Mouse (Mus musculus) hindbrain, embryonic 13.5 days (tissue): Measurements from ENCODE around the gene Stambp. TPM values are rescaled to one million over a fixed set of nuclear protein-coding genes. Genes with fewer than 3 reads are reported as not detected.

Experiments
- ATAC-seq: fragments of 200-750 bp; cut with Nextera tagmentation; 2 replicates; pipeline ENCODE4 v1.8.0; 2017; ENCODE audit warnings: moderate TSS enrichment; ENCODE audit not compliant: low FRiP score
- H3K27ac ChIP-seq: fragments of 300-500 bp; sonication (generic); 2 replicates; pipeline ENCODE4 v1.5.1; 2015; ENCODE audit warnings: inconsistent platforms, mild to moderate bottlenecking, moderate library complexity
- H3K27me3 ChIP-seq: fragments of 300-500 bp; sonication (generic); 2 replicates; pipeline ENCODE4 v1.6.1; 2015; ENCODE audit warnings: mild to moderate bottlenecking, inconsistent platforms
- H3K36me3 ChIP-seq: fragments of 300-500 bp; sonication (generic); 2 replicates; pipeline ENCODE4 v1.6.1; 2015; ENCODE audit warnings: mild to moderate bottlenecking, inconsistent platforms
- H3K4me1 ChIP-seq: fragments of 300-500 bp; sonication (generic); replicated peaks from 2 replicates; pipeline ENCODE4 v1.6.1; 2015; ENCODE audit warnings: inconsistent platforms
- H3K4me2 ChIP-seq: fragments of 300-500 bp; sonication (generic); 2 replicates; pipeline ENCODE4 v1.6.1; 2015; ENCODE audit warnings: inconsistent platforms, mild to moderate bottlenecking, moderate library complexity
- H3K4me3 ChIP-seq: fragments of 300-500 bp; sonication (generic); 2 replicates; pipeline ENCODE4 v1.5.1; 2015; ENCODE audit warnings: mild to moderate bottlenecking, inconsistent platforms
- H3K9ac ChIP-seq: fragments of 300-500 bp; sonication (generic); 2 replicates; pipeline ENCODE4 v1.6.1; 2015; ENCODE audit warnings: mild to moderate bottlenecking, inconsistent platforms
- H3K9me3 ChIP-seq: fragments of 300-500 bp; sonication (generic); 2 replicates; pipeline ENCODE4 v1.6.1; 2016; ENCODE audit warnings: inconsistent platforms
- WGBS: fragments of 180-500 bp; shearing (Covaris S2); methylation state at CpG from one replicate; pipeline ENCODE4 v1.1.7; 2015; 5-methylcytosine and 5-hydroxymethylcytosine counted together
- polyA plus RNA-seq: library from polyadenylated mRNA; unstranded; fragments of >200 nt; fragmentation: Nextera tagmentation; extraction: Ambion mirVana; gene quantifications from 2 replicates; pipeline ENCODE4 v1.2.1, GENCODE M21; 2015

Gene Stambp
- polyA plus RNA-seq, 1 experiment from 2014 or later, result 50.1 TPM

DNA sequence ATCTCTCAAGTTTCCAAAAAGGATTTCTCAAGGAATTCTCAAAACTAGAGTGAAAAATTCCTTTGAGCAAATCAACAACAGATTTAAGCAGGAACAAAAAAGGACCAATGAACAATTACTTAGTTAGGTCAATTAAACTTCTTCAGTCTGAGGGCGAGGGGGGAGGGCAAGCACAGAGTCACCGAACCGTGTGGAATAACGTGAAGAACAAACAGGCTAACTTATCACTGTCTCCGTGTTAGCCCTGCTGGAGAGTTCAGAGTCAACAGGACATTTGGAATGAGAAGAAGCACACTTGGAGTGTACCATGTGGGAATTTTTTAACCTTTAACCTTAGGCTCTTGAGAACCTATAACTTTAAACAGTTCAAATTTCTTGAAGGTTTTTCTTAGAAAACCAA is 24.2 kb downstream of the Stambp start:
- H3K36me3 ChIP-seq, result peaks cover 60% of the 10 kb centered on the region
- no peaks in the 10 kb centered on the region for H3K27me3 ChIP-seq
- WGBS, result 37% methylated on average over 5 of the region's 5 CpGs
- no peak overlapping the region for H3K4me2 ChIP-seq
- no peaks in the 10 kb centered on the region for H3K9me3 ChIP-seq
- no peak for ATAC-seq
- no peak overlapping the region for H3K9ac ChIP-seq
- H3K4me3 ChIP-seq, result no peak overlapping the region
- no peaks in the 10 kb centered on the region for H3K4me1 ChIP-seq
- no peak overlapping the region for H3K27ac ChIP-seq

DNA sequence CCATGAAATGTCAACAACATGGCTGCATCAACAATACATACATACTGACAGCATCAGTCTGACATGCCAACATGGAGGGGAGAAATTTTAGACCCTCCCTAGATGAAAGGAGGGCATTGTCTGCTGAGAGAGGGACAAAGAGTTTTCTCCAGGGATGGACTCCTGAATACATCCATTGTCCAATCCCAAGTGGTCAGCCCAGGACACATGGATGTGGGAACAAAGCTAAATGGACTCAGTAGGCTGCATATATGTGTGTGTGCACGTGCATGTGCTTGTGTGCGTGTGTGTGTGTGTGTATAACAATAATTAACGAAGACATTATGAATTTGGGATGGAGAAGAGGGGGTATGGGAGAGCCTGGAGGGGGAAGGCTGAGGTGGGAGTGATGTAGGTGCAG is 26.8 kb downstream of the Stambp start:
- 87% methylated on average over 3 of the region's 3 CpGs for WGBS
- no peaks in the 10 kb centered on the region for H3K27me3 ChIP-seq

DNA sequence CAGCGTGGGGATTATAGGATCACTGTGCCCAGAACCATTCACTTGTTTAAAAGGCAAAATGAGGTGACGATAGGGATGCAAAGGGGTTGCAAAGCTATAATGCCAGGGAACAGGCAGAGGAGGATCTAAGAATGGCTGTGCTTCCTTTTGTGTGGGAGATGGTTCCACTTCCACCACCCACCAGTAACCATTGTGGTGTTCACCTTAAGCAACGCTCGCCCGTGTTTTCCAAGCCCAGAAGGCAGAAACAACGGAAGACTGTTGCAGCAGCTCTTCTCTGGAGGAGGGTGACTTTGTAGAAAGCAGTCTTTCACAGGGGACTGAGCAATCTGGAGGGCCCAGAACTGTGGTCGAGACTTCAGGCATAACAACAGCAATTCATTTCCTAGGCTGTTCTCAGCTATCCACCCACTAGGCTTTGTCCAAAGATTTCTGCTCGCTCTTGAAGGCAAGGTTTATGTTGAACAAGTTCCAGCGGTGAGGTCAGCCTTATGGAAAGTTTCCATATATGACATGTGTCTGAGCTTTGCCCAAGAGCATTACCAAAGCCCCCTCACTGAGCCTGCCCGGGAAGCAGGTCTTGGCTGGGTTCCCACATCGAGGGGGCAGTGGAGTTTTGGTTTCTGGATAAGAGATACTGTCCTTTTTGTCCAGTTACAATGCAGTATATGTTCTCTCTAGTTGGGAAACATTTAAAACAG is 30.6 kb downstream of the Stambp start:
- H3K9ac ChIP-seq, result no peak overlapping the region
- 77% methylated on average over 11 of the region's 11 CpGs for WGBS
- no peaks in the 10 kb centered on the region for H3K9me3 ChIP-seq
- H3K4me2 ChIP-seq, result no peak overlapping the region
- H3K4me3 ChIP-seq, result no peak overlapping the region
- no peak for ATAC-seq
- no peaks in the 10 kb centered on the region for H3K27me3 ChIP-seq
- H3K27ac ChIP-seq, result no peak overlapping the region
- H3K36me3 ChIP-seq, result peaks cover 49% of the 10 kb centered on the region
- 0 out of 2 replicates have a peak, but pooled peaks cover 7% of the 10 kb centered on the region for H3K4me1 ChIP-seq

More for the DNA sequence above, 26.8 kb downstream of the Stambp start:
- ATAC-seq, result no peak
- no peak overlapping the region for H3K9ac ChIP-seq
- H3K27ac ChIP-seq, result no peak overlapping the region
- no peaks in the 10 kb centered on the region for H3K4me1 ChIP-seq
- H3K36me3 ChIP-seq, result peaks cover 62% of the 10 kb centered on the region
- H3K9me3 ChIP-seq, result no peaks in the 10 kb centered on the region
- H3K4me2 ChIP-seq, result no peak overlapping the region
- no peak overlapping the region for H3K4me3 ChIP-seq

DNA sequence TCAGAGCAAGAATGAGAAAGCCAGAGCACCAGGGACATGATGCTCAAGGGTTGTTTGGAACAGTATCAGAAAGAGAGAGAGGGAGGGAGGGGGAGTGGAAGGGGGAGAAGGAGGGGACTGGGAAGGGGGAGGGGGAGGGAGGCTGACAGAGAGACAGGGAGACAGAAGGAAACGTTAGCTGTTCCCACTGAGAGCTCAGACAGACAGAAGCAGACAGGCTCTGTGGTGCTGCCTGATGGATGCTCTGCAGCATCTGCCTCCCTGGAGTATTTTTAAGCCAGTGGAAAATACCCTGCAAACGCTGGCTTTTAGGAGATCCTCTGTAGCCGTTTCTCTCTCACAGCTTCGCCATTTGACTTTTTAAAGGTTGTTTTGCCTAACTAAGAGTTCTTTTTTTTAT is 32.5 kb downstream of the Stambp start:
- 33% methylated on average over 4 of the region's 4 CpGs for WGBS
- Histone ChIP-seq H3K9me3 (no peaks in the 10 kb centered on the region), H3K36me3 (peaks cover 30% of the 10 kb centered on the region), H3K4me3 (no peak overlapping the region), H3K27ac (no peak overlapping the region), H3K4me1 (0 out of 2 replicates have a peak, but pooled peaks cover 7% of the 10 kb centered on the region), H3K9ac (no peak overlapping the region), H3K27me3 (no peaks in the 10 kb centered on the region), H3K4me2 (no peak overlapping the region)
- no peak for ATAC-seq

DNA sequence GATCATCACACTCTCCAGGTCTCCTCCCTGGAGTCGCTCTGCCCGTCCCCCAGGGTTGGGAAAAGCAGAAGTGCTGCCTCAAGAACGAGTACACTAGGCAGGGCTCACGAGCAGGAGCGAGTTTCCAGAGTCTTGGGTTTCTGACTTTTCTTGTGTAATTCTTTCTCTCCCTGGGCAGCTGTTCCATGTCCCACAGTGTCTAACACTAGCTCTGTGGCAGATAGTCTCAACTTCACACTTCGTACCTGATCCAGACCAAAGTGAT is 35.8 kb downstream of the Stambp start:
- no peak overlapping the region for H3K27ac ChIP-seq
- 0 out of 2 replicates have a peak, but pooled peaks cover 7% of the 10 kb centered on the region for H3K4me1 ChIP-seq
- 65% methylated on average over 6 of the region's 6 CpGs for WGBS

DNA sequence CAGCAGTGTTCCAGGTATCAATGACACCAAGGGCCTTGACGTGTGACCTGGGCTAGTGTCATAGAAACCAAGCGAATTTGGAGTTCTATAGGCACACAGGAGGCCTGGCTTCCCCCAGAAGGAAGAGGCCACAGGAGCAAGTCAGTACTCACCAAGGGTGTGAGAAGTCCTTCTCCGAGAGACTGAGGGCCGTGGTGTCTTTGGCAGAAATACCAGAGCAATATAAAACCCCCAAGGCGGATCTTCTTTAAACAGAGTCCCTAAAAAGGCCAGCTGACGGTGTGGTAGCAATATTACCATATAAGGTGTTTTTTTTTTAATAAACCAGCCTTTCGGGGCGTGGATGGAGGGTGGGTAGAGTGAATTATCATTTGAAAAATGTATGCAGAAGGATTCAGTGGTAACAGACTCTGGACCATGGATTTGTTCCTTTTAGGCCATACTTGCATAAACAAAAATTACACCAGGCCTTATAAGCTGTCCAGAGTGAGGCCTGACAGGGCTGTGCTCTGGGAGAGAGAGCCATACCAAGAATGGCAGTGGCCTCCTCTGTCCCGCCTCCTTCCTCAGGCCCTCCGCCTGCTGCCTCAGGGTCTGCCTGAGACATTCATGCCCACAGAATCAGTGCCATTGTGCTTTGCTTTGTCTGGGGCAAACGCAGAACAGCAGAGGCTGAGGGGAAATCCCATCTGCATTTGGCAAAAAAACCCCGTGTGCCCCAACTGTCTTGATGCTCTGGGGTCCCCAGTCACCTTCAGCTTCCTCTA is 36.3 kb downstream of the Stambp start, which contains the start of gene Actg2:
TSS of gene Actg2 (minus strand) at position 238 of the 767 bp plus-strand sequence.
- Histone ChIP-seq H3K9ac (no peak within 1 kb of the TSS), H3K4me3 (no peak within 1 kb of the TSS), H3K36me3 (peaks cover under 1% of the 10 kb centered on the region; the same call in 1 of the 2 replicates), H3K27me3 (peaks cover 3% of the 10 kb centered on the region; the same call in 1 of the 2 replicates), H3K9me3 (no peaks in the 10 kb centered on the region), H3K4me2 (no peak within 1 kb of the TSS), H3K4me1 (0 out of 2 replicates have a peak, but pooled peaks cover 7% of the 10 kb centered on the region), H3K27ac (no peak within 1 kb of the TSS)
- 64% methylated on average over 12 of the region's 12 CpGs for WGBS
- ATAC-seq, result no peak

More for the DNA sequence above, 35.8 kb downstream of the Stambp start:
- peaks cover 3% of the 10 kb centered on the region; the same call in 1 of the 2 replicates for H3K27me3 ChIP-seq
- ATAC-seq, result no peak
- H3K9me3 ChIP-seq, result no peaks in the 10 kb centered on the region
- peaks cover 6% of the 10 kb centered on the region for H3K36me3 ChIP-seq
- H3K4me3 ChIP-seq, result no peak overlapping the region
- H3K9ac ChIP-seq, result no peak overlapping the region
- H3K4me2 ChIP-seq, result no peak overlapping the region

DNA sequence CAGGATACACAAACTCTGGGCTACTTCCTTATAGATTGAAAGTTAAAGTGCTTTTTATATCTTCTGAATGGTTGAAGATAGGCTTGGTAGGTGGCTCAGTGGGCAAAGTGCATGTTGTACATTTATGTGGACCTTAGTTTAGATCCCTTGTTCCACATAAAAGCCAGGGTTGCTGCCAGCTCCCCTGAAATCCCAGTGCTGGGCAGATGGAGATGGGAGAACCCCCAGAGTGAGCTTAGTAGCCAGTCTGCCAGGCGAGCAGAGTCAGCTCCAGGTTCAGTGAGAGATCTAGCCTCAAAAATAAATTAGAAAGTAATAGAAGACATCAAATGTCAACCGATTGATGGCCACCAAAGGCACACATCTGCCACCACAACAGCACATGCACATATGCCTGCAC is 39.9 kb downstream of the Stambp start:
- H3K9ac ChIP-seq, result no peak overlapping the region
- H3K4me2 ChIP-seq, result no peak overlapping the region
- H3K4me3 ChIP-seq, result no peak overlapping the region
- 81% methylated on average over 2 of the region's 2 CpGs for WGBS
- peaks cover 3% of the 10 kb centered on the region; the same call in 1 of the 2 replicates for H3K27me3 ChIP-seq
- no peaks in the 10 kb centered on the region for H3K36me3 ChIP-seq
- H3K9me3 ChIP-seq, result no peaks in the 10 kb centered on the region
- ATAC-seq, result no peak
- no peak overlapping the region for H3K27ac ChIP-seq
- H3K4me1 ChIP-seq, result no peaks in the 10 kb centered on the region

DNA sequence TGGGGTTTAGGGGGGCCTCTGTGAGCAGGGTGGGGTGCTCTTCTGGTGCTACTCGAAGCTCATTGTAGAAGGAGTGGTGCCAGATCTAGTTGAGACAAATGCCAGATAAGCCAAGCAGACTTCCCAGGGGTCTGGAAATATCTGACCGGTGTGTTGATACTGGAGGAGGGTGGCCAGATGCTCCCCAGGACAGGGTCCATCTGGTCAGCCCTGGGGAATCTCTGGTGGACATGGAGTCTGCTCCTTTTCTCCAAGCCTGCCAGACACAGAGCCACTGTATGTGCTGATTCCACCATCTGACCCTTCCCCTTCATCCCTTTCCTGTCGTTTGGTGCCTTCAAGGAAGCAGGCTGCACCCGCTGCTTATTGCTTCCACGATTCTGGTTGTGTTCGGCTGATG is 49.3 kb downstream of the Stambp start:
- H3K4me1 ChIP-seq, result no peaks in the 10 kb centered on the region

DNA sequence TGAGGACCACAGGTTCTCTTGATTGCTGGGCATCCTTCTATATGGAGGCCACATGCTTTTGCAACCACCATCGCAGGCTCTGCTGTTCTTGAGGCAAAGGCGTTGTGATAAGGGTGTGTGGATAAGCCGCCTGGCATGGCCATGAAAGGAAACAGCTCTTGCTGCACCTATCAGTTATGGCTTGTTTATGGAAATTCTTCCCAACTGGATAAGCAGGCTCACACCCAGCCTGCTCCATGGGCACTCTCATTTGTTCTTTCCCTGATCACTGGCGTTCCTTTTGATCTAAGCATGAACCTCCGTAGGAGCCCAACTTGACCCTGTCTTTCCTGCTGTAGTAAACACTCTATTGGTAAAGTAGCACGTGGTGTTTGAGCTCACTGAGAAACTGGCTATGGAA is 50.7 kb downstream of the Stambp start:
- Histone ChIP-seq H3K9me3 (no peaks in the 10 kb centered on the region), H3K27me3 (no peaks in the 10 kb centered on the region), H3K27ac (no peak overlapping the region), H3K9ac (no peak overlapping the region), H3K4me2 (no peak overlapping the region), H3K36me3 (no peaks in the 10 kb centered on the region), H3K4me3 (no peak overlapping the region), H3K4me1 (no peaks in the 10 kb centered on the region)
- no peak for ATAC-seq
- 78% methylated on average over 6 of the region's 6 CpGs for WGBS

More for the DNA sequence above, 49.3 kb downstream of the Stambp start:
- ATAC-seq, result no peak
- no peak overlapping the region for H3K4me3 ChIP-seq
- H3K4me2 ChIP-seq, result no peak overlapping the region
- 71% methylated on average over 6 of the region's 6 CpGs for WGBS
- no peaks in the 10 kb centered on the region for H3K27me3 ChIP-seq
- no peak overlapping the region for H3K9ac ChIP-seq
- no peaks in the 10 kb centered on the region for H3K36me3 ChIP-seq
- no peaks in the 10 kb centered on the region for H3K9me3 ChIP-seq
- no peak overlapping the region for H3K27ac ChIP-seq

DNA sequence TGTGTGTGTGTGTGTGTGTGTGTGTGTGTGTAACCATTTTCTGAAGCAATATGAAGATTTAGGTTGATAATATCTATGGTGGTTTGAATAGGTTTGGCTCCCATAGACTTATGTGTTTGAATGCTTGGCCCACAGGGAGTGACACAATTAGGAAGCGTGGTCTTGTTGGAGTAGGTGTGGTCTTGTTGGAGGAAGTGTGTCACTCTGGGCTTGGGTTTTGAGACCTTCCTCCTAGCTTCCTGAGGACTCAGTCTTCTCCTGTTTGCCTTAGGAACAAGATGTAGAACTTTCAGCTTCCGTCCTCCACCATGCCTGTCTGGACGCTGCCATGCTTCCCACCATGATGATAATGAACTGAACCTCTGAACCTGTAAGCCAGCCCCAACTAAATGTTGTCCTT is 53.9 kb downstream of the Stambp start:
- no peaks in the 10 kb centered on the region for H3K9me3 ChIP-seq
- whole genome bisulfite sequencing, result 87% methylated on average over 3 of the region's 3 CpGs

DNA sequence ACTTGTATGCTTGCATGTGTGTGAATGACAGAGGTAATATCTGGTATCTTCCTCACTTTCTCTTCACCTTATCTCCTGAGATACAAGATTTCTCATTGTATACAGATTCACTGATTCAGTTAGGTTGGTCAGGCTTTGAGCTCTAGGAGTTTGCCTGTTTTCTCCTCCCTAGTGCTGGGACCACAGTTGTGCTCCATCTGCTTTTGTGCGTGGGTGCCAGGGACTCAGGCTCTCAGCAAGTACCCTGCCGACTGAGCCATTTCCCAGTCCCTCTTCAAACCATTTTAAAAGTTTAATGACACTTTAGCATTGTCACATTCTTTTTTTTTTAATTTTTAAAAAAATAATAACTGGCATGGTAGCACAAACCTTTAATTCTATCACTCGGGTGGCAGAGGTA is 57.4 kb downstream of the Stambp start:
- Histone ChIP-seq H3K4me3 (no peak overlapping the region), H3K9ac (no peak overlapping the region), H3K4me2 (no peak overlapping the region), H3K27ac (no peak overlapping the region), H3K9me3 (no peaks in the 10 kb centered on the region), H3K27me3 (no peaks in the 10 kb centered on the region), H3K4me1 (no peaks in the 10 kb centered on the region), H3K36me3 (no peaks in the 10 kb centered on the region)
- no peak for ATAC-seq
- WGBS, result 76% methylated on average over 3 of the region's 3 CpGs

More for the DNA sequence above, 53.9 kb downstream of the Stambp start:
- H3K4me1 ChIP-seq, result no peaks in the 10 kb centered on the region
- H3K9ac ChIP-seq, result no peak overlapping the region
- ATAC-seq, result no peak
- no peaks in the 10 kb centered on the region for H3K36me3 ChIP-seq
- H3K4me2 ChIP-seq, result no peak overlapping the region
- no peaks in the 10 kb centered on the region for H3K27me3 ChIP-seq
- H3K4me3 ChIP-seq, result no peak overlapping the region
- no peak overlapping the region for H3K27ac ChIP-seq

DNA sequence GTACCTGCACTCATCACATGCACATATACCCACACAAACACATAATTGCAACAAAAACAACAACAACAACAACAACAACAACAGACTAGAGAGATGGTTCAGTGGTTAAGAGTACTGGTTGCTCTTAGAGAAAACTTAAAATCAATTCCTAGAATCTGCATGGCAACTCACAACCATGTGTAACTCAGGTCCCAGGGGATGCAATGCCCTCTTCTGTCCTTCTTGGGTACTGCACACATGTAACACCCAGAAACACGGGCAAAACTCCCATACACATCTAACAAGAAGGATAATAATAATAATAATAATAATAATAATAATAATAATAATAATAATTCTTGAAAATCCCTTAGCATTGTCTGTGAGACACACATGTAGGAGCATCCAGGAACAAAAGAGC is 60.0 kb downstream of the Stambp start:
- Histone ChIP-seq H3K4me1 (peaks cover under 1% of the 10 kb centered on the region; the same call in 1 of the 2 replicates), H3K4me2 (no peak overlapping the region), H3K27ac (no peak overlapping the region), H3K9ac (no peak overlapping the region), H3K9me3 (no peaks in the 10 kb centered on the region), H3K4me3 (no peak overlapping the region), H3K36me3 (no peaks in the 10 kb centered on the region), H3K27me3 (no peaks in the 10 kb centered on the region)
- 23% methylated on average over 1 of the region's 1 CpGs for WGBS
- ATAC-seq, result no peak

DNA sequence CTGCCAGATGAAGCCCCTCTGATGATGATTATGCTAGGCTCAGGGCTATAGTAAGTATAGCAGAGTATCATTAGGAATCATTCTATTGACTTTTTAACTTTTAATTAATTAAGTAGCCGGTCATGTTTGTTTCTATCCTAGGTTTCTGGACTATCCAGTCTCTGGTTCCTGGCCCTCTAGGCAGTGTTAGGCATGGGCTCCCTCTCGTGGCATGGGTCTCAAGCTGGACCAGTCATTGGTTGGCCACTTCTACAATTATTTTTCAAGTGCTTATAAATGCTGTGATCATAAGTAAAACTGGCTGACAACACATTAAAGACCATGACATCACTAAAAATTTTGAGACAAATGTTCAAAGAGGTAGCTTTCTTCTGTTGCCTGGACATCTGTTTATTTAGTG is 62.3 kb downstream of the Stambp start:
- H3K4me3 ChIP-seq, result no peak overlapping the region
- H3K36me3 ChIP-seq, result no peaks in the 10 kb centered on the region
- no peak overlapping the region for H3K27ac ChIP-seq
- H3K9ac ChIP-seq, result no peak overlapping the region
- no peaks in the 10 kb centered on the region for H3K9me3 ChIP-seq
- no peak for ATAC-seq
- WGBS, result 70% methylated on average over 2 of the region's 2 CpGs
- H3K27me3 ChIP-seq, result no peaks in the 10 kb centered on the region
- peaks cover 14% of the 10 kb centered on the region for H3K4me1 ChIP-seq
- no peak overlapping the region for H3K4me2 ChIP-seq
